ENCODE assay signal across 1 mouse cellular context in the genomic region with DNA sequence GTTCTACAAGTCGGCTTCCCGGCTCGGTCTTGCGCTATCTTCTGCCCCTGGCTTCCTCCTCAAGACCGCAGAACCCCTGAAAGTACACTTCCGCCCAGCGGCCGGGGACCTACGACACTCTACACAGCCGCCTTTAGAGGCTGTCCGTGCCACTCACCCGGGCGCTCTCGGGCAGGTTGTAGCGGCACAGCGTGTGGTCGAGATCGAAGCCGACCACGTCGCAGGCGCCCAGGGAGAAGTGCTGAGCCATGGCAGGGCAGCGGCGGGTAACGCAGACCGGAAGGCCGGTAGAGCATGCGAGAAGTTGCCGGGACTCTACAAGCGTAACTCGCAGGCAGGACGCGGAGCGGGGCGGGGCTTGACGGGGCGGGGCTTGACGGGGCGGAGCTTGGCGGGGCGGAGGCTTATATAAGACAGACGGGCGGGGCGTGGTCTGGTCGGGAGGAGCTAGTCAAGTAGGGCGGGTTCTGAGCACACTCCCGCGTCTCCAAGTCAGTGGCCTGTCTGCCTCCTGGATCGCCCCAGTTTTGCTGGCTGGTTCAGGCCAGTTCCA.
TF ChIP-seq lines count a peak whose summit lies in the region.

Gene Nt5dc1, minus strand, starts transcription at position 349 of the 553 bp plus-strand sequence.

TF ChIP-seq in MEL, 35 proteins besides CTCF, POLR2A, EP300 and RAD21 (continued from another document):
- peak; percentile 85 for TF ChIP-seq POLR2AphosphoS2 (IDR thresholded peaks at IDR 0.05; ENCODE audit: low read length)
- TF ChIP-seq HCFC1 (IDR thresholded peaks at IDR 0.05; ENCODE audit: low read depth, low read length): peak; percentile 69
- 0 out of 2 replicates have a peak, but pooled peaks have one; percentile 13 for TF ChIP-seq ZNF384 (IDR thresholded peaks at IDR 0.05; ENCODE audit: low read depth, low read length)
- TF ChIP-seq CHD1 (IDR thresholded peaks at IDR 0.05; ENCODE audit: low read depth, low read length): 0 out of 2 replicates have a peak, but pooled peaks have one; percentile 32
- peak; percentile 78 for TF ChIP-seq MXI1 (IDR thresholded peaks at IDR 0.05; ENCODE audit: low read depth, low read length)
- TF ChIP-seq USF1 (IDR thresholded peaks at IDR 0.05; ENCODE audit: low read depth, low read length): no peak
- TF ChIP-seq KAT2A (conservative IDR thresholded peaks at IDR 0.05; ENCODE audit: low read depth, low read length): no peak; the same call in 1 of the 2 replicates
- TF ChIP-seq GABPA (IDR thresholded peaks at IDR 0.05; ENCODE audit: low read depth, low read length): no peak
- TF ChIP-seq JUND (IDR thresholded peaks at IDR 0.05; ENCODE audit: low read depth, low read length): no peak
- peak; percentile 8; the same call in 1 of the 2 replicates for TF ChIP-seq TCF12 (IDR thresholded peaks at IDR 0.05; ENCODE audit: low read depth, low read length)
- no peak for TF ChIP-seq BHLHE40 (IDR thresholded peaks at IDR 0.05; ENCODE audit: borderline replicate concordance, low read depth, low read length)
- peak; percentile 38; the same call in 1 of the 2 replicates for TF ChIP-seq GATA1 (IDR thresholded peaks at IDR 0.05; ENCODE audit: low read depth, low read length)
- TF ChIP-seq TAL1 (IDR thresholded peaks at IDR 0.05; ENCODE audit: low read length): peak; percentile 47
